Mouse (Mus musculus): ENCODE data around the gene Cyp2d40. TPM values are rescaled to one million over a fixed set of nuclear protein-coding genes. Genes with fewer than 3 reads are reported as not detected.
"Not testable (repeated sequence)": the region's sequence is repeated elsewhere in the genome, so short reads cannot be mapped to it uniquely, and the experiment has no call there.

Cyp2d40 gene
- polyA plus RNA-seq, 1 experiment from 2014 or later = not detected

DNA sequence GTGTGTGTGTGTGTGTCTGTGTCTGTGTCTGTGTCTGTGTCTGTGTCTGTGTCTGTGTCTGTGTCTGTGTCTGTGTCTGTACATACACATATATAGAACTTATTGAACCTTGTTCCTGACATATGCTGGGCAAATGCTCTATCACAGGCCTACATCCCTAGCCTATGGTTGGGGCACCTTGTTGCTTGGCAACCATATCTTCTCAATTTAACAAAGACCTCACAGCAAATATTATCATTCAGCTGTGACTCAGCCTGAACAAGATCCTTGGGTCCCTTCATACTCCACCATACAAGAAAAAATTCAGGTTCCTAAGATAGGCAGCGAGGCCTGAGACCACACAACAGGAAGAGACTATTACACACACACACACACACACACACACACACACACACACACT, 29.5 kb upstream of the Cyp2d40 start:
- DNase-seq (ENCODE audit: low spot score) (no peak), ATAC-seq (ENCODE audit: low FRiP score) (no peak)
- Histone ChIP-seq H3K27ac (ENCODE audit: low read depth, low read length) (no peak overlapping the region), H3K4me1 (replicated peaks; ENCODE audit: control insufficient read depth, insufficient read depth, low read length) (no peaks in the 10 kb centered on the region), H3K9me3 (ENCODE audit: control insufficient read depth, low read length) (no peaks in the 10 kb centered on the region), H3K4me2 (replicated peaks; ENCODE audit: low read depth, low read length) (no peak overlapping the region), H3K4me3 (ENCODE audit: low read depth, low read length) (no peak overlapping the region), H3K9ac (ENCODE audit: low read depth, low read length) (no peak overlapping the region), H3K27me3 (ENCODE audit: control insufficient read depth, insufficient read depth, low read length) (no peaks in the 10 kb centered on the region), H3K36me3 (ENCODE audit: control insufficient read depth, insufficient read depth, low read length) (no peaks in the 10 kb centered on the region)
- WGBS = 86% methylated on average over 1 of the region's 1 CpGs

DNA sequence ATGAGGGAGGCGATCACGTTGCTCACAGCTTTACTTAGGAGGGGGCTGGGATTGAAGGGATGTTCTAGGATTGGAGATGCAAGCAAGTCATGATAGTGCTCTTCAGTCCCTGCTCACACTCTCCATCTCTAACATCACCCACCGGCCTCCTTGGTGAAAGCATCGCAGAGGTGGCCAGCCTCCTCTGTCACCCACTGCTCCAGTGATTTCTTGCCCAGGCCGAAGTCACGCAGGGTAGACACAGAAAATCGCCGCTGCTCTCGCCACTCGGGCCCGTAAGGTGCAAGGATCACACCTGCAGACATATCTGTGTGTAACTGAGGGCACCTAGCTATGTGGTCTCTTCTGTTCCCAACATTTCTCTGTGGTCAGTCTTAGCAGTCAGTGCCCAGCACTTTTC, 28.6 kb upstream of the Cyp2d40 start:
- no peaks in the 10 kb centered on the region for H3K9me3 ChIP-seq (ENCODE audit: control insufficient read depth, low read length)
- H3K4me2 ChIP-seq (replicated peaks; ENCODE audit: low read depth, low read length) = no peak overlapping the region
- ATAC-seq (ENCODE audit: low FRiP score) = no peak
- H3K4me3 ChIP-seq (ENCODE audit: low read depth, low read length) = no peak overlapping the region
- H3K36me3 ChIP-seq (ENCODE audit: control insufficient read depth, insufficient read depth, low read length) = no peaks in the 10 kb centered on the region
- 92% methylated on average over 11 of the region's 11 CpGs for WGBS
- H3K4me1 ChIP-seq (replicated peaks; ENCODE audit: control insufficient read depth, insufficient read depth, low read length) = no peaks in the 10 kb centered on the region
- no peak overlapping the region for H3K27ac ChIP-seq (ENCODE audit: low read depth, low read length)
- no peak for DNase-seq (ENCODE audit: low spot score)
- no peaks in the 10 kb centered on the region for H3K27me3 ChIP-seq (ENCODE audit: control insufficient read depth, insufficient read depth, low read length)
- no peak overlapping the region for H3K9ac ChIP-seq (ENCODE audit: low read depth, low read length)

DNA sequence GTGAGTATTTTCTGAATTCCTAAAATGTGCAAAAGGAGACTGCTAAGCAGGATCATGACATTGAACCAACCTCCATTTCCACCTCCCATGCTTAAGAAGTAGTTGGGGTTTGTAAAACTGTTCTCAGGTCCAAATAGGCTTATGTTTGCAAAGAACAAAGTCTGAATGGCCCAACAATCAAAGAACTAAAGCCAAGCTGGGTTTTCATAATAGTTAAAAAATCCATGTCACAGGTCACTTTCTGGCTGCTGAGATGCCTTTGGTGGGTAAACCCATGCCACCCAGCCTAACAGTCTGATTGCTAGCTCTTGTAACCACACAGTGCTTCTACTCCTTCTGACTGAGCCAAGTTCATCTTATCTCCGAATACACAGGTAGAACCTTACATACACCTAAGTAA, 20.6 kb upstream of the Cyp2d40 start:
- no peak overlapping the region for H3K27ac ChIP-seq (ENCODE audit: low read depth, low read length)
- ATAC-seq (ENCODE audit: low FRiP score) = no peak
- H3K4me3 ChIP-seq (ENCODE audit: low read depth, low read length) = no peak overlapping the region
- no peaks in the 10 kb centered on the region for H3K9me3 ChIP-seq (ENCODE audit: control insufficient read depth, low read length)
- no peak overlapping the region for H3K9ac ChIP-seq (ENCODE audit: low read depth, low read length)
- DNase-seq (ENCODE audit: low spot score) = no peak
- H3K4me1 ChIP-seq (replicated peaks; ENCODE audit: control insufficient read depth, insufficient read depth, low read length) = no peaks in the 10 kb centered on the region
- WGBS = 83% methylated on average over 1 of the region's 1 CpGs
- H3K36me3 ChIP-seq (ENCODE audit: control insufficient read depth, insufficient read depth, low read length) = no peaks in the 10 kb centered on the region
- no peaks in the 10 kb centered on the region for H3K27me3 ChIP-seq (ENCODE audit: control insufficient read depth, insufficient read depth, low read length)
- no peak overlapping the region for H3K4me2 ChIP-seq (replicated peaks; ENCODE audit: low read depth, low read length)

DNA sequence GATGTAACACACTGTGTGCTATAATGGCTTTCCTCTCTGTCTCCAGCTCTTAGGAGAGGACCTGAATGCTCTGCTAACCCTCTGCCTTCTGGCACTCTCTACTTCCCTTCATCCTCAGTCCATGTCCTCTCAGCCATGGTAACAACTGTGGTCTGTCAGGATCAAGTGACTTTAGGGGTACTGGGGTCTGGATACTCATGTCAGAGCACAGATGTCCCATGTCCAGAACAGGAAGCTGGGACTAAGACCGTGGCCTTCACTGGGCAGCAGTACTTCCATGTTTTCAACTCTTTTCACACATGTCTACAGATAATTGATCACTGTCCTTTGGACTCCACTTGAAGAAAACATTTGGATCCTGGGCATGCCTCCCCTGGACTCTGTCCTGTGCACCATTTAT, 19.8 kb upstream of the Cyp2d40 start:
- ATAC-seq (ENCODE audit: low FRiP score) = no peak
- no peak overlapping the region for H3K9ac ChIP-seq (ENCODE audit: low read depth, low read length)
- no peaks in the 10 kb centered on the region for H3K36me3 ChIP-seq (ENCODE audit: control insufficient read depth, insufficient read depth, low read length)
- H3K4me2 ChIP-seq (replicated peaks; ENCODE audit: low read depth, low read length) = no peak overlapping the region
- no peak overlapping the region for H3K27ac ChIP-seq (ENCODE audit: low read depth, low read length)
- H3K9me3 ChIP-seq (ENCODE audit: control insufficient read depth, low read length) = no peaks in the 10 kb centered on the region
- no peak overlapping the region for H3K4me3 ChIP-seq (ENCODE audit: low read depth, low read length)
- WGBS = 85% methylated on average over 1 of the region's 1 CpGs
- no peaks in the 10 kb centered on the region for H3K4me1 ChIP-seq (replicated peaks; ENCODE audit: control insufficient read depth, insufficient read depth, low read length)
- no peak for DNase-seq (ENCODE audit: low spot score)
- no peaks in the 10 kb centered on the region for H3K27me3 ChIP-seq (ENCODE audit: control insufficient read depth, insufficient read depth, low read length)

DNA sequence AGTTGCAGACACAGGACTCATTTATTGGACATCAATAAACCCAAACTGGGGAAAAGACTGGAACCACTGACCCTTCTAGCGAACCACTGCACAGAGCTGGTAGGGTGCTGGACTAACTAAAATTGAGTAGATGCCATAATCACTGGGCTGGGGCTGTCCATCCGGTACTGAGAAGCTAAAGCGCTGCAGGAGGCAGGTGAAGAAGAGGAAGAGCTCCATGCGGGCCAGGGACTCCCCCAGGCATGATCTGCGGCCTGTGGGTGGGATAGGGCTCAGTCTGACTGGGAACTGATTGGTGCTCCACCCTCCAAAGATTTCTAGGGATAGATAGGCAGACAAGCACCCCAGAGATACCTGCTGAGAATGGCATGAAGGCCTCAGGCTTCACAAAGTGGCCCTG, 13.9 kb upstream of the Cyp2d40 start:
- not testable (repeated sequence) for H3K36me3 ChIP-seq (ENCODE audit: control insufficient read depth, insufficient read depth, low read length); H3K27me3 ChIP-seq (ENCODE audit: control insufficient read depth, insufficient read depth, low read length); ATAC-seq (ENCODE audit: low FRiP score); H3K9ac ChIP-seq (ENCODE audit: low read depth, low read length); H3K4me2 ChIP-seq (replicated peaks; ENCODE audit: low read depth, low read length); DNase-seq (ENCODE audit: low spot score); H3K27ac ChIP-seq (ENCODE audit: low read depth, low read length); H3K4me1 ChIP-seq (replicated peaks; ENCODE audit: control insufficient read depth, insufficient read depth, low read length); H3K4me3 ChIP-seq (ENCODE audit: low read depth, low read length); H3K9me3 ChIP-seq (ENCODE audit: control insufficient read depth, low read length)
- 92% methylated on average over 5 of the region's 5 CpGs for WGBS

DNA sequence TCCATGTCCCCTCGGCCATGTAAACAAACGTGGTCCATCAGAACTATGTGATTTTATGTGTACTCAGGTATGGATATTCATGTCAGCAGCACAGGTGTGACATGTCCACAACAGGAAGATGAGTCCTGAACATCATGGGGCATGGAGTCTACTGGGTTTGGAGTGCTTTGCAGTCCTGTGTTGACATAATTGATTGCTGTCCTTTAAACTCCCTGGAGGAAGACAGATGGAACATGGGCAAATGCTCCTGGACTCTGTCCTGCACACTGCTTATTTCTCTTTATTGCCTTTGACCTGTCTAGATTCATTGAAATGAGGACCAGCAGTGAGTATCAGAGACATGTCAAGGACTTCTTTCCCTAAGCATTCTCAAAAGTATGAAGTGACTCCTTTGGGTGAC, 2.0 kb upstream of the Cyp2d40 start:
- Histone ChIP-seq H3K36me3 (ENCODE audit: control insufficient read depth, insufficient read depth, low read length) (no peaks in the 10 kb centered on the region), H3K4me2 (replicated peaks; ENCODE audit: low read depth, low read length) (no peak overlapping the region), H3K9ac (ENCODE audit: low read depth, low read length) (no peak overlapping the region), H3K4me1 (replicated peaks; ENCODE audit: control insufficient read depth, insufficient read depth, low read length) (no peaks in the 10 kb centered on the region), H3K9me3 (ENCODE audit: control insufficient read depth, low read length) (no peaks in the 10 kb centered on the region), H3K4me3 (ENCODE audit: low read depth, low read length) (no peak overlapping the region), H3K27ac (ENCODE audit: low read depth, low read length) (no peak overlapping the region), H3K27me3 (ENCODE audit: control insufficient read depth, insufficient read depth, low read length) (no peaks in the 10 kb centered on the region)
- DNase-seq (ENCODE audit: low spot score) (no peak), ATAC-seq (ENCODE audit: low FRiP score) (no peak)
- 80% methylated on average over 2 of the region's 2 CpGs for WGBS

DNA sequence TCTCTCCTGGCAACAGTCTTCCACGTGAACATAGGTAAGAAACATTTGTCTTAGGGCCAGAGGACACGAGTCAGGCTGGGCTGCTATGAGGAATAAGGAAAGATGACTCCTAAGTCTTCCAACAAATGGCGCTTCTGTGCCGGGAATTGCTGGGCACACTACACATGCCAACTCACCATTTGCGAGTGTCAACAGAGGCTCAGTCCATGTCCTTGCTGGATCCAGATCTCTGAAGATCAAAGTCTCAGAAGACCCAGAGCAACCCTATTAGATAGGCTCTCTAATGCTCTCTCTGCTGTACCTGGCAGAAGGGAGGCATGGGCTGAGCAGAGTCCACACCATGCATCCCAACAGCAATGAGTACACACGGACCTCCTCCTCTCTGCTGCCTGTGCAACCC, 898 bp upstream of the Cyp2d40 start:
- Histone ChIP-seq H3K4me1 (replicated peaks; ENCODE audit: control insufficient read depth, insufficient read depth, low read length) (no peaks in the 10 kb centered on the region), H3K36me3 (ENCODE audit: control insufficient read depth, insufficient read depth, low read length) (no peaks in the 10 kb centered on the region), H3K9ac (ENCODE audit: low read depth, low read length) (no peak overlapping the region), H3K27ac (ENCODE audit: low read depth, low read length) (no peak overlapping the region), H3K4me3 (ENCODE audit: low read depth, low read length) (no peak overlapping the region), H3K27me3 (ENCODE audit: control insufficient read depth, insufficient read depth, low read length) (no peaks in the 10 kb centered on the region), H3K4me2 (replicated peaks; ENCODE audit: low read depth, low read length) (no peak overlapping the region), H3K9me3 (ENCODE audit: control insufficient read depth, low read length) (no peaks in the 10 kb centered on the region)
- ATAC-seq (ENCODE audit: low FRiP score) = no peak
- no peak for DNase-seq (ENCODE audit: low spot score)
- WGBS = 82% methylated on average over 6 of the region's 6 CpGs

DNA sequence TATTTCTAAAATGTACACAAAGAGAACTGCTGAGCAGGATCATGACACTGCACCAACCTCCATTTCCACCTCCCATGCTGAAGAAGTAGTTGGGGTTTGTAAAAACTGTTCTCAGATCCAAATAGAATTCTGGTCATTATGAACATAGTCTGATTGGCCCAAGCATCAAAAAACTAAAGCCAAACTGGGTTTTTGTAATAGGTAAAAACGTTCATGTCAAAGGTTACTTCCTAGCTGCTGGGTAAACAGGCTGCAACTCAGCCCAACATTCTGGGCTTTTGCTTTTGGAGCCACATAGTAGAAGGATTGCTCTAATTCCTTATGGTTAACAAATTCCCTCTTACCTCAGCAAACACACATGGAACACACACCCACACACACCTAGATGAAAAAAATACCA, 15.8 kb downstream of the Cyp2d40 start:
- Histone ChIP-seq H3K27ac (ENCODE audit: low read depth, low read length) (no peak overlapping the region), H3K9me3 (ENCODE audit: control insufficient read depth, low read length) (no peaks in the 10 kb centered on the region), H3K4me2 (replicated peaks; ENCODE audit: low read depth, low read length) (no peak overlapping the region), H3K27me3 (ENCODE audit: control insufficient read depth, insufficient read depth, low read length) (no peaks in the 10 kb centered on the region), H3K9ac (ENCODE audit: low read depth, low read length) (no peak overlapping the region), H3K4me1 (replicated peaks; ENCODE audit: control insufficient read depth, insufficient read depth, low read length) (no peaks in the 10 kb centered on the region), H3K4me3 (ENCODE audit: low read depth, low read length) (no peak overlapping the region), H3K36me3 (ENCODE audit: control insufficient read depth, insufficient read depth, low read length) (no peaks in the 10 kb centered on the region)
- 58% methylated on average over 1 of the region's 1 CpGs for WGBS
- ATAC-seq (ENCODE audit: low FRiP score) = no peak
- DNase-seq (ENCODE audit: low spot score) = no peak

DNA sequence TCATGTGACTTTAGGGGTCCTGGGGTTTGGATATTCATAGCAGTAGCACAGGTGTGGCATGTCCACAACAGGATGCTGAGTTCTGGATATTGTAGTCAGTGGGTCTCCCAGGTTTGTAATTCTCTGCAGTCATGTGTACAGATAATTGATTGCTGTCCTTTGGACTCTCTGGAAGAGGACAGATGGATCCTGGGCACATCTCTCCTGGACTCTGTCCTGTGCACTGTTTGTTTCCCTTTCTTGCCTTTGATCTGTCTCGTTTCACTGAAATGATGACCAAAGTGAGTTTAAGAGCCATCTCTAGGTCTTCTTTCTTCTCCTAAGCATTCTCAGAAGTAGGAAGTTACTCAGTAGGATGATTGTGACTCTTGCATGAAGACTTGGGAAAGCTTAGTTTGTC, 16.5 kb downstream of the Cyp2d40 start:
- H3K9ac ChIP-seq (ENCODE audit: low read depth, low read length) = no peak overlapping the region

More for the DNA sequence above, 16.5 kb downstream of the Cyp2d40 start:
- H3K4me3 ChIP-seq (ENCODE audit: low read depth, low read length) = no peak overlapping the region
- H3K36me3 ChIP-seq (ENCODE audit: control insufficient read depth, insufficient read depth, low read length) = no peaks in the 10 kb centered on the region
- no peak overlapping the region for H3K4me2 ChIP-seq (replicated peaks; ENCODE audit: low read depth, low read length)
- WGBS = 76% methylated on average over 1 of the region's 1 CpGs
- H3K27me3 ChIP-seq (ENCODE audit: control insufficient read depth, insufficient read depth, low read length) = no peaks in the 10 kb centered on the region
- no peaks in the 10 kb centered on the region for H3K4me1 ChIP-seq (replicated peaks; ENCODE audit: control insufficient read depth, insufficient read depth, low read length)
- no peak overlapping the region for H3K27ac ChIP-seq (ENCODE audit: low read depth, low read length)
- DNase-seq (ENCODE audit: low spot score) (no peak), ATAC-seq (ENCODE audit: low FRiP score) (no peak)
- H3K9me3 ChIP-seq (ENCODE audit: control insufficient read depth, low read length) = no peaks in the 10 kb centered on the region

Data from hindbrain, embryonic 11.5 days (tissue).